Mouse (Mus musculus) left cerebral cortex, adult 11 months (tissue): ENCODE data around the gene Creg2.
"Not testable (repeated sequence)": the region's sequence is repeated elsewhere in the genome, so short reads cannot be mapped to it uniquely, and the experiment has no call there.

ENCODE experiments used
- DNase-seq: peaks from one replicate; pipeline ENCODE4 v3.0.0; 2022; ENCODE audit warnings: low spot score

Creg2 gene

DNA sequence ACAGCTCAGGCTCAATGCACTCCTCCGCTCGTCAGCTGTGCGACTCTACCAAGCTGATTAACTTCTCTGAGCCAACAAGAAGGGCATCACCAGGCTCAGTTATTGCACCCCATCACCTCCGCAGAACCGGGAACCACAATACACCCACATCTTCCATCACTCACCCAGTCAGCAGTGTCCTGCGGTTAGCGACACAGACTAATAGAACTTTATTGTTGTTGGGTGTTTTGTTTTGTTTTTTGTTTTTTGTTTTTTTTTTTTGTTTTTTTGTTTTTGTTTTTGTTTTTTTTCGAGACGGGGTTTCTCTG is at the start of gene Creg2:
TSS of gene Creg2 (minus strand) at position 234 of the 308 bp plus-strand sequence.
- DNase-seq = no peak

DNA sequence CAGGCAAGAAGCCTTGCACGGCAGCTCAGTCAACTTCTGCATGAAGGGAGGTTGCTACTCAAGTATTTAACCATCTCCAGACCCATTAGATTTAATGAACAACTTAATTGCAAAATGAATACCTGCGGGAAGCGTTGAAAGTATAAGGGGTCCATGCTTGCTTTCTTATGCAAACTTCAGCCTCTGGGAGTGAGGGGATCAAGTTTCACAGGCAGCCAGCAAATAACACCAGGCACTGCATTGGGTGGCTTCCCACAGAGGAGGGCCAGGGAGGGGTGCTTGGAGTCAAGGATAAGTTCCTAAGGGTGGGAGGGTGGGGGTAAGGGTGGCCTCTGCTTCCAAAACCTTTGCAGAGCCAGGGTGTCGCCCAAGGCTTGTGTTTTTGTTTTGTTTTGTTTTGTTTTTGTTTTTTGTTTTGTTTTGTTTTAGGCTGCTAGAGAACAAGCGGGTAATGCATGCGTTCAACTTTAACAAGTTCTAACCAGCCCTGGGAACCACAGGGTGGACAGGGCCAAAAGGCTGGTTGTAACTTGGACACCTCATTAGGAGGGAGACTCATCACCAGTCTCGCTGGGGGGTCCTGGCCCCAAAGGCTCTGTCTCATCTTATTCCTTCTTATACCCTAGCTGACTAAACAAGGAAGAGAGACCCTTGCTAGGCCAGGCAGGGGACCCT is 49.5 kb upstream of the Creg2 start:
- DNase-seq = no peak

DNA sequence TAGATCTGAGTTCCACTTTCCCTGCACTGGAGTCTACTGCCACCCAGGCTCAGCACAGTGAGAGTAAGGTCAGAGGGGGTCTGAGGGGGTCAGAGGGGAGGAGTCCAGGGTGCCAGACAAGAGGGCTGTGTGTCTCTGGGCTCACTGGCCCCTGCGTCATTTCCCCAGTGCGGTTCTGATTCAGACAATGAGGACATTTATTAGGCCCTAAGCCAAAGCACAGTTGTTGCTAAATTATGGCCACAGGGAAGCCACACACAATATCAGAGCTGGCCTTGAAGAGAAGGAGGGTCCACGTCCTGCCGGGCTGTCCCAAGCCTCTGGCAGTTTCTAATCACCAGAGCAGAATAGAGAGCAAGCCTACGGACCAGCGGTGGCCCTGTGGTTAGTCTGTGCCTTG is 47.2 kb upstream of the Creg2 start:
- no peak for DNase-seq

DNA sequence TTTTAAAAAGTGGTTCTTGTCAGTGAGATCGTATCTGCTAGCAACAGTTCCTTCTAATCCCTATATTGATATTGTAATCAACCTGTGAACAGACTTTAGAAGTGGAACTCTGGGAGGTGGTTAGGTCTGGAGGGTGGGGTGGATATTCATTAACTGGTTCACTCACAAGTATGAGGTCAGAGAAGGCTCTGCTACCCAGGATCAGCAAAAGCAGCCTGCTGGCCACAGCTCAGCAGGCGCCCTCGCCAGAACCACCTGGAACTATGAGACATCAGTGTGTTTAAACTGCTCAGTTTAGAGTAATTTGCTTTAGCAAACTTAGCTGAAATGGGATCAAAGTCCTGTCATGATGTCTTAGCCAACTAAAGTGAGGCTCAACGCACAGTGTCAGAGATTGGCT is 43.9 kb upstream of the Creg2 start:
- no peak for DNase-seq

DNA sequence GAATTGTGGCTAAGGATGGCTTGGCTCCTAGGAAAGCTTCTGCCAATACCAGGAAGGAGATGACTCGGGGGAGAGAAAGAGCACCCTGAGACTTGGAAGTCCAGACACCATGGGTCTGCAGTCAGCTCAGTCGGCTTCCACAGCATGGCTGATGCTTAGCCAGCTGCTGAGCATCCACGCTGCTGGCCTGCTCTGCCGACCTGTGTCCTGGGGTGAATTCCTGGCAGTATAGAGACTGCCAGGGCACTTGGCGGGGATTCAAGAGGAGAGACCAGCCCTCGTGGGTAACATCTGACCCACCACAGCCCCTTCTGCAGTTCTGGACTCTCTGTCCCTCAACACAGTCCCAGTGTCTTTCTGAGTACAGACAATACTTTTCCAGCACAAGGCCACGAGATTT is 43.5 kb upstream of the Creg2 start:
- DNase-seq = no peak

DNA sequence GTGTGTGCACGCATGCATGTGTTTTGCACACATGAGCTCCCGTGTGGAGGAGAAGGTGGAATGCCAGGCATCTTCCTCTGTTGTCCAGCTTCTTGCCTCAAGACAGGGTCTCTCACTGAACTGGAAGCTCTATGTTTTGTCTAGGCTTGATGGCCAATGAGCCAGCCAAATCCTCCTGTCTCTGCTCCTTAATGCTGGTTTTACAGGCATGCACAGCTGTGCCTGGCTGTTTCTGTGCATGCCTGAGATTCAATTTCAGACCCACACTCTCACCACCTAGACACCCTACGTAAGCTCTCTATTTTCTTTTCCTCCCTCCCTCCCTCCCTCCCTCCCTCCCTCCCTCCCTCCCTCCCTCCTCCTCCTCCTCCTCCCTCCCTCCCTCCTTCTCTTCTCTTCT is 40.7 kb upstream of the Creg2 start:
- no peak for DNase-seq

DNA sequence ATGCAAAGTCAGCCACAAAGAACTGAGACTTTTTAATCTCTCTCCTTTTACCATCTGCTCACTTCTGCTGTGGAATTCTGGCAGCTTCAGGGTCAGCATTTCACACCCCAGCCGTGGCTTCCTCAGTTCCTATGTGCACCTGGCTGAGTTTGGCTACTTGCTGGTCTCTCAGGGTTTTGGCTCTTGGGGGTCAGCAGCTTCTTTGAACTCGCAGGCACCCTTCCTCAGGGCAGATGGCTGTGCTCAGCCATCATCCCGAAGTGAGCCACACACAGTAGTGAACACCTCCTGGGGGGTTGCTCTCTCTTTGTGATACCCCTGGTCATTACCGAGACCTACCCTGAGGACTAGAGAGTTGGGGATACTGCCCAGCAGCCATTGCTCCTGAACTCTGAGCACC is 39.8 kb upstream of the Creg2 start:
- DNase-seq = no peak

DNA sequence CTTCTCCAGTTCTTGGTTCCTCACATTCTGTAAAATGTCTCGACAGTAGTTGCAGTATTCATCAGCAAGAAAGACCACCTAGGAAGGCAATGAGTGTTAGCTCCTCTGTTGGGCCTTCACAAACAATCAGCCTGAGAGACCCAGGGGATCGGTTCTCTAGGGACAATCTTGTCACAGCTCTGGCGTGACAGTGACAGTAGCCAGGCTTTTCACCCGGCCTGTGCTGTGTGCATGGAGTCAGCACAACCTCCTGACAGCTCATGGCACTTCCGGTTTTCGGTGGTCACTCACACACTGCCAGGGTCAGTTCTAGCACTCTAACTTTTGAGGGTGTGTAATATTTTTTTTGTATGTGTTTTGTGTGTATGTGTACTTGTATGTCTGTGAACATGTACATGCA is 37.3 kb upstream of the Creg2 start:
- no peak for DNase-seq

DNA sequence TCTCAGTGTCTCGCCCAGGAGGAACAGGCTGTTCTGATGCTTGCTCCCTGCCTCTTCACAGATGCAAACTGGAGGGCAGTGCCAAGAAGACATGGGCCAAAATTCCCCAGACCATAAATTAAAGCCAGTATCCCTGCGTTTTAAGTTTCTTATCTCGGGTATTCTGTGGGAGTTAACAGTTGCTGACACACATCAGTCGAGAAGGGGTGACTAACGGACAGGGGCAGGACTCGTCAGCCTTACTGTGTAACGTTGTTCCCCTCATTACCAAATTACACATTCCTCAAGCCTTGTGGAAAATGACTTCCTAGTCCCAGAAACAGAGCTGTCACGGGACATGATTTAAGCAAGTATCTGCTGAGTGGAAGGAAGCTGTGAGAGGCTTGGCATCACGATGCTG is 36.0 kb upstream of the Creg2 start:
- no peak for DNase-seq

DNA sequence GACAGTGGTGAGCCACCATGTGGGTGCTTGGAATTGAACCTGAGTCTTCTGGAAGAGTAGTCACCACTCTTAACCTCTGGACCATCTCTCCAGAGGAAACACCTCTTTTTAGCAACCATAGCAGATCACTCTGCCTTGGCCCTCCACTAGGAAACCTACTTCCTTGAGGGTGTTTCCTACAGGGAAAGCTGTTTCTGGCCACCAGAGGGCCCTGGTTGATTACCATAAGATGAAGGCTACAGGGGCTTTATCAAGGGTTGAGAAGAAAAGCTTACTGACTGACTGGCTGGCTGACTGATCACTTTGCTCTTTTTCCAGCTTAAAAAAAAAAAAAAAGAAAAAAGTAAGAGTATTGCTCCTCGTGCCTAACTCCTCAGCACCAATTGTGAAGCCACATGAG is 34.6 kb upstream of the Creg2 start:
- peak; percentile 64 for DNase-seq

DNA sequence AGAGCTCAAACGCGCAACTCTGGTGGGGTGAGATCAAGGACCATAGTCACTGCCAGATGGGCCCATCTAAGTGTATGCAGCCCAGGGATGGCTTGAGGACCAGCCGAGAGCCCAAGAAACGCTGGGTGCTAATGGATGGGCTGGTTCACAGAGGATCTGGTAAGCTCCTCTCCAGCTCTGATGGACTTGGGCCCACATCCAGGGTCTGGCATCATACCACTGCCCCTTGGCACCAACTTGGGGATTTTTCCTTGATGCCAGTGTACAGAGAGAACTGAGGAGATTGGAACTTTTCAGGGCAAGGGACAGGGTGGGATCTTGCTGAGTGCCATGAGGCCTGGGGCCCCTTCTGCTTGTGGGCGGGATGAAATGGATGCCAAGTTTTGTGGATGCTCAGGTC is 30.4 kb upstream of the Creg2 start:
- no peak for DNase-seq

DNA sequence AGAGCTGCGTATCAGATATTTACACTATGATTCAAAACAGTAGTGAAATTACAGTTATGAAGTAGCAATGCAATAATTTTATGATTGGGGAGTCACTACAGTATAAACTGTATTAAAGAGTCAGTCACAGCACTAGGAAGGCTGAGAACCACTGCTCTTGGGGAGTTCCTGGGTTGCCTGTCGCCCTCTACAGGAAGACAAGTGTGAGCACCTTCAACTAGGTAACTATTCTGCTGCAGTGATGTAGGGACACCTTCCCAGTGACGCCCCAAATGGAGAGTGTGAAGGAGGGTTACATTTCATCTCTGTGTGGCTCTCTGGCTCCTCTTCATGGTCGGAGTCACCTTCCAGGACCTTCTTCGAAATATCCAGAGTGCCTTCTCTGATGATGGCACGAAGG is 29.3 kb upstream of the Creg2 start:
- DNase-seq = no peak

DNA sequence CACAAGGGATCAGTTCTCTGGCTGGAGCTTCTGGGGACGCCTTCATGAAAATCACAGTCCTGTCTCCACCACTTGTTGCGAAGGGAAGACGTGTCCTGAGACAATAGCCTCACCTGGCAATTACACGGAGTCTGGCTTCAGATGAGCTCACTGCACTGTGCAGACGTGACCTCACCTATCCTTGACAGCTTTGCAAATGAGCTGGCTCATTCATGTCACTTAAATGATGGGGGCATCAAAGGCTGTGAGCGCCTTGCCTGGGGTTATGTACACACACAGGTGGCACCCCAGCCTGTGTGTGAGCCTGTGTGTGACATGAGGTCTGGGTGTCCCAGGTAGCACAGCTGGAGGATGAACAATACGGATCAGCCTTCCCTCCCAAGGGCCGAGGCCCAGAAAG is 27.6 kb upstream of the Creg2 start:
- no peak for DNase-seq

DNA sequence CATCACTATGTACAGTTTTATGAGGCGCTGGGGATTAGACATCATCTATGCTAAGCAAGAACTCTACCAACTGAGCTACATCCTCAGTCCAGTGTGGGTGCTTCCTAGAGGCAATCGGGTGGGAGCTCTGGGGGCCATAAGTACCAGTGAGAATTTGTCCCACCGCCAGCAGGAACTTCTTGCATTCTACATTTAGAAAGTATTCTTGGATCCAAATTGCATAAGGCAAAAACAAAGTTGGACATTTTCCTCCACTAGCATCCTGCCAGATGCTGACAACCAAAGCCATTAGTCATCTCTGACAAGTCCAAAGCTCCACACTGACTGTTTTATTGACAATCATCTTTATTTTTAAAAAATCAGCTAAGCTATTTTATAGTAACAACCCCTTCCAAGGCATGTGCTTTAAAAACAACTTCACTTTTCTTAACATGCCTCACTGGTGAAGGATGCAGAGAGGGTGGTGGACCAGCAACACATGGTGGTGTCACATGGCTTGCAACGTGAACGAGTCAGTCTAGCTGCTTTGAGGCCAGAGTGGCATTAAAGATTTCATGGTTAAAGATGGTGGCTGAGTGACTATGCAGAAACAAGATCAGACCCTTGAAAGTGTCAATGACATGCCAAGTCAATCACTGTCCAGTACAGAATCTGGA is 25.1 kb upstream of the Creg2 start:
- no peak for DNase-seq

DNA sequence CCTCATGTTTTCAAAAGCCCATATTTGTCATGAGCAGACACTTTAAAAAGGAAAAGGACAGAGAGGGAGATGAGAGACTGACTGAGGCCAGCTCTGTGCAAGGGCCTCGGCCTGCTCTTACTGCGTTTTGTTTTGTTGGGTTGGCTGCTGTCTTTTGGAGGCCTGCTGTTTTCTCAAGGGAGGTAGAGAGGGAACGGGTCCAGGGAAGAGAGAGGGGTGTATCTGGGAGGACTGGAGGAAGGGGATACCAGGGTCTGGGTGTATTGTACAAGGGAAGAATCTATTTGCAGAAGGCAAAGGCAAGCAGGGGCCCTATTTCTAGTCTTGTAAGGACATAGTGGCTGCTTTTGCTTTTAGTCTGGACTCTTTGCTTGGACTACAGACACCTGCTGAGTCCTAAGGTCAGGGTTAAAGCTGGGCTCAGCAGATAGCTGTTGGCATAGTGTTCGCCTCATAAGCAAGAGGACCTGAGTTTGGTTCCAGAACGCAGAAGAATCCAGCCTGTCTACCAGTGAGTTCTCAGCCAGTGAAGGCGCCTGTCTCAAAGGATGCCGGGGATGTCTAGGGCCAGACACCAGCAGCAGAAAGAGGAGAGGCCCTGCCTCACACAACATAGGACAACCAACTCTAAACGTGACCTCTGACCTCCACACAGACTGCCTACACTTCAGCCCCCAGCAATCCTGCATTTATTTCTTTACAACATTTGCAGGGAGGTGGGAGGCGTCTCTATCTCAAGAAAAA is 21.3 kb upstream of the Creg2 start:
- DNase-seq = no peak

DNA sequence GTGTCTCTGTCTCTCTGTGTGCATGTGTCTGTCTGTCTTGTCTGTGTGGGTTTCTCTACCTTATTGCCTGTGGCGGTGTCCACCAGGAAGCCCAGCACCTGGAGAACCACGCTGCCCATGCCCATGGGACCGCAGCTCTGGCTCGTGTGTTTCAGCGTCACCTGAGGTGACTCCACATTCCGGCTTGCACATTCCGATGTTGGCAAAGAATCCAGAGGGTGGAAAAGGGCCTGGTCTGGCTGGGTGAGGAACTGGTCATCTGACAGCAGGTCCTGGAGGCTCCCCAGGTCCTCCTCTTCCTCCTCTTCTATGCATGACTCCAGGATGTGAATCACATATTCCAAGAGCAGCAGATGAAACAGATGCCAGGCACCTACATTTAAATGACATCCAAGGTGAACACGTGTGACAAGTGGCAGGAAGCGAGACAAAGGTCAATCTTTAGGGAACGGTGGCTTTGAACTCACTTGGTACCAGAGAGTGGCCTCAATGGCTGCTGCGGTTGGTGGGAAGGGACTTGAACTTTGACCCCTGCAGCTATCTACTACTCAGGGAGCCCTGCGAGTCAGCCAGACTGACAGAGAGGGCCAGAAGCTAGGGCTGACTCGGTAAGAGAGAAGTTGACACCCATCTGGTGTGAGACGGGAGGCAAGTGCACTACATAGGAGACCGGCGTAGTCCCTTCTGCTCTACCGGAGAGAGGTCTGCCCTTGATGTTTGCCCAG is 19.1 kb upstream of the Creg2 start:
- no peak for DNase-seq

DNA sequence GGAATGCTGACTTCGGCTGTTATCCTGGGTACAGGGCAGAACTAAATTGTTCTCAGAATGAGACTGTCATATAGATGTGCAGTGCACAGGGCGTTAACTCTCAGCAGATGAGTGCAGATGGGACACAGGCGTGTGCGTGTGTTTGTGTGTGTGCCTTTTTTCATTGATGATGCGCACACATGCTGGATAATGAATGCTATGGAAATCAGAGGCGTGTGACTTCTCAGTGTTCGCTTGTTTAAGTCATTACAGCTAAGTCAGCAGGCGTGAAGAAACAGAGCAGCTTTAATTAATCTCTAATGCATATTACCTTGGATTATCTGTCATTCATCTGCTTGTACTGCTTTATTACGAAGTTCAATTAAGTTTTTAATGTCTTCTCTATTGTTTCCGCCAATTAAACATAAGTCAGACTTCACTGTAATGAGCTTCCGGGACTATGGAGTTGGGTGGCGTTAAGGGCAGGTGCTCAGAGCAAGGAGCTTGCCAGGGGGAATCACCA is 15.5 kb upstream of the Creg2 start:
- no peak for DNase-seq

DNA sequence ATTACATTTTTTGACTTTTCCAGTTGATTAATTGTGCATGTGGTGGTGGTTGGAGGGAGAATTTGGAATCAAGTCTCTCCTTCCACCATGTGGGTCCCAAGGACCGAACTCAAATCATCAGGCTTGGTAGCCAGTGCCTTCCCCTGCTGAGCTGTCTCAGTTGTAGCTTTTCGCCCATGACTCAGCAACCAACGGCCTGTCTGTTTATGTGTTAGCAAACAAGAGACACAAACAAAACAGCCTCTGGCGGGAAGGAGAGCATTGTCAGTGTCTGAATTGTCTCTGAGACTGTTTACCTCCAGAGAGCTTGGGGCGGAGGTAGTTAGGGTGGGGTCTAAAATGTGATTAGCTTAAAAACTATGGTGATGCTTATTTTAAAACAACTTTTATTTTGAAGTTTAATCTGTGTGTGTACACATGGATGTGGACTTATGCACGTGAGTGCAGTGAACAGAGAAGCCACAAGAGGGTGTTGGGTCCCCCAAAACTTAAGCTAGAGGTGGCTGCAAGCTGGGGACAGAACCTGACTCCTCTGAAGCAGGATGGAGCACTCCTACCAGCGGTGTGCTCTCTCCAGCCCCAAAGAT is 12.9 kb upstream of the Creg2 start:
- DNase-seq = no peak

DNA sequence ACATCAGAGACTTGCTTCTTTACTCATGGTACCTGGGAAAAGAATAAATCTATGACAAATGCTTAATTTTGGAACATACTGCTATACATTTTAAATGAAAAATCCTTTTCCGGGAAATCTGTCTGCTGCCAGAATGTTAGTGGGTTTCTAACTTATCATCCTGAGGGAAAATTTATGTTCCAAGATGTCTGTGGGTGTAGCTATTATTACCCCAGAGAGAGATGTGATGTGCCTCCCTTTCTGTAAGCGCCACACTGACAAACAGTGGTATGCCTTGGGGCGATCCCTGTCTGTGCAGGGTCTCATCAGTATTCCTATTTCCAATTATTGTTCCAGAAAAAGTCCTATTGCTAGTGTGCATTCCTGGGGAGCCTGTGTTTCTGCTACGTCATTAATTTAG is 11.8 kb upstream of the Creg2 start:
- DNase-seq = no peak

DNA sequence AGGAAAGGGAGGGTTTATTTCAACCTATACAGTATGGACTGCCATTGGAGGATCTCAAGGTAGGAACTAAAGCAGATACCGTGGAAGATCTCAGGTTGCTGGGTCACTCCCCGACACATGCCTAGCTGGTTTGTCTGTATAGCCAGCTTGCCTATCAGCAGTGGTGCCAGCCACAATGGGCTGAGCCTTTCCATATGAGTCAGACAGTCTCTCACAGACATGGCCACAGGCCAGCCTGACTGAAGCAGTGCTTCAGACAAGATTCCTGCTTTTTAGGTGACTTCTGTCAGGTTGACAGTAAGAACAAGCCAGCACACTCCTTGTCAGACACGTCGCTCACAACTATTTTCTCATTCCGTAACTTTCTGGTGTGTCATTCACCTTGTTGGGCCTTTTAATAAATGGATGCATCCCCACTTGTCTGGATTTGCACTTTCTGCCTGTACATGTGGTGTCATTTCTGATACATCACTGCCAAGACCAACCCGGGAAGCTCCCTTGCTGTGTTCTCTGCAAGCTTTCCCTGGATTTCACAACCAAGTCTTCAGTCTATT is 5.8 kb upstream of the Creg2 start:
- DNase-seq = no peak

DNA sequence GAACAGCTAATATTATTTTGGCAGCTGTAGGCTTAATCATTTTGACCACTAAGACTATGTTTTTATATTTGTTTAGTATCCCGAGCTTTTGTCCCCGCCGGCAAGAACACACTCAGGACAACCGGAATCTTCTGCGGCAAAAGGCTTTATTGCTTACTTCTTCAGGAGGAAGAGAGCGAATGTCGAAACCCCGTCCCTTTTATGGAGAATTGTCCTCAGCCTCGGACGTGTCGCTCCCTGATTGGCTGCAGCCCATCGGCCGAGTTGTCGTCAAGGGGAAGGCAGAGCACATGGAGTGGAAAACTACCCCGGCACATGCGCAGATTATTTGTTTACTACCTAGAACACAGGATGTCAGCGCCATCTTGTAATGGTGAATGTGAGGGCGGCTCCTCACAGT is 3.6 kb upstream of the Creg2 start:
- not testable (repeated sequence) for DNase-seq

DNA sequence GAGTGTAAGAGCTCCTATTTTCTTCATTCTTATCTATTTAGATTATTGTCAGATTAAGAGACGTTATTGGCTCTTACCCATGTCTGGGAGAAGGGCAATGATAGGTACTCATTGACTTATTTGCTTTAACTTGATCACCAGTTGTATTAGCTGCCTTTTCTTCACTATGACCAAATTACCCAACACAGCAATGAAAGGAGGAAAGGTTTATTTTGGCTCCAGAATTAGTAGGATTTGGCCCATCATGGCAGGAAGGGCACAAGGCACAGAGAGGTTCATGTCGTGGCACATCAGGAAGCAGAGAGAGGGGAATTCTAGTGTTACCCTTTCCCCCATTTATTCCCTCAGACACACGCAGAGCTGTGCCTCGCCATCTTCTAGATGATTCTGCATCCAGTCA is 1.8 kb upstream of the Creg2 start:
- no peak for DNase-seq
